Mouse (Mus musculus): Measurements from ENCODE around the gene Itih2. TPM values are rescaled to one million over a fixed set of nuclear protein-coding genes. Genes with fewer than 3 reads are reported as not detected.
A peak's percentile ranks its signal among the peaks of the same experiment; 100 is the strongest.

Gene Itih2
- polyA plus RNA-seq, 1 experiment from 2014 or later = 2.7 TPM

DNA sequence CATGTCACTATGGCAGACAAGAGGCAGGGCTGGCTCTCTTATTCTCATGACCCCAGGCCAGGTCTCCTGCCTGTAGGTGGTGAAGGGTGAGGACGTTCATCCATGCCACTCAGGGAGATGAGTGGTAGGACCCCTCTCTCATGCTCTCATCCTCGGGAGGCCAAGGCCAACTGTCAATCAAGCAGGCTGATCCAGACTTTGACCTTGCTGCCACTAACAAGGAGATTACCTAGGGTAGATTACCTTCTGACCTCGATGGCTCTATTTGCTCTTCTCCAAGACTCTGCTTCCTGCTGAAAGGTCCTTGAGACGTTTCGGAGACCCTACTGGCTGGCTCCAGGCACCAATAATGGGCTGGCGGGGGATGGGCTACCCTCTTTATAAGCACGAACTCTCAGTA lies 56.7 kb downstream of the Itih2 start:
- no peak overlapping the region for H3K27ac ChIP-seq (ENCODE audit: low read depth)
- ATAC-seq (ENCODE audit: insufficient read depth) (no peak), DNase-seq (no peak)
- TF ChIP-seq CTCF (IDR thresholded peaks at IDR 0.05; ENCODE audit: low read depth) = no peak
- H3K4me1 ChIP-seq (ENCODE audit: insufficient read depth) = peaks cover 13% of the 10 kb centered on the region
- H3K4me2 ChIP-seq = no peak overlapping the region
- H3K9ac ChIP-seq = no peak overlapping the region
- H3K9me3 ChIP-seq (ENCODE audit: low read depth, low read length) = no peaks in the 10 kb centered on the region
- H3K4me3 ChIP-seq (ENCODE audit: low read depth, low read length) = no peak overlapping the region
- no peaks in the 10 kb centered on the region for H3K27me3 ChIP-seq (ENCODE audit: insufficient read depth, low read length)
- peaks cover 20% of the 10 kb centered on the region; the same call in 1 of the 2 replicates for H3K36me3 ChIP-seq (ENCODE audit: insufficient read depth)
- WGBS = 60% methylated on average over 7 of the region's 7 CpGs

DNA sequence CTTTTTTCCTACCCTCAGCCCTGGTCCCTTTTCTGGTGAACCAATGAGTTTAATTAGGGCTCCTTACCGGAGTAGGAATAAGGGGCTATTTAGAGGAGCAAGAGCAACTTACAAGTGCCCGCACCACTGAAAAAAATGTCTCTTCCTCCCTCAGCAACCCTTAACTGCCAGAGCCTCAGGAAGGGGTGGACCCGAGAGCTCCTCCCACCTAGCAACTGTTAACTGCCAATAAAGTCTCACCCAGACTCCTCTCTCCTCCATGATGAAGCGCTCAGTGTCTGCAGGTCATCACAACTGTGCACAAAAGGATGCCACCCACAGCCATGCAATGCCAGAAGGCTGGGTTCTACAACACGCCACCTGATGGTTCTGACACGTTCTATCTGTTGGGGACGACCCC lies 59.4 kb downstream of the Itih2 start:
- H3K27me3 ChIP-seq (ENCODE audit: insufficient read depth, low read length) = no peaks in the 10 kb centered on the region
- no peak for TF ChIP-seq CTCF (IDR thresholded peaks at IDR 0.05; ENCODE audit: low read depth)
- H3K9me3 ChIP-seq (ENCODE audit: low read depth, low read length) = no peaks in the 10 kb centered on the region
- DNase-seq (no peak), ATAC-seq (ENCODE audit: insufficient read depth) (no peak)
- 87% methylated on average over 7 of the region's 7 CpGs for WGBS
- peaks cover 39% of the 10 kb centered on the region for H3K36me3 ChIP-seq (ENCODE audit: insufficient read depth)
- H3K9ac ChIP-seq = no peak overlapping the region
- no peak overlapping the region for H3K4me2 ChIP-seq
- H3K4me1 ChIP-seq (ENCODE audit: insufficient read depth) = no peaks in the 10 kb centered on the region
- H3K4me3 ChIP-seq (ENCODE audit: low read depth, low read length) = no peak overlapping the region
- H3K27ac ChIP-seq (ENCODE audit: low read depth) = no peak overlapping the region

DNA sequence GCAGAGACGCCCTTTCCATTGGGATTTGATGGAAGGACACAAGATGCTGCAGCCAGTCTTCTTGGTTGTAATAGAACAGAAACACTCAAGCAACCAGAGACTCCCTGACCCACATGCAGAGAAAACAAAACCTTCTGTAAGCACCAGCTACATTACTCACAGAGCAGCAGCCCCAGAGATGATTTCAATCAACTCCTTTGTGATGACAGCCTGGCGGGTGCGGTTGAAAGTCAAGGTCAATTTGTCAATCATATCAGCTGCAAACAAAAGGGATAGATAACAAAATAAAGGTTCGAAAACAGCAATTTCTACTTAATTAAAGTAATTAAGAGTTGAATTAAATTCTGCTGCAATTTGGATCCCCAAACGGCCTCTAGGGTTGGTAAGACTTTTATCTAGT lies 72.4 kb downstream of the Itih2 start:
- H3K27me3 ChIP-seq (ENCODE audit: insufficient read depth, low read length) = no peaks in the 10 kb centered on the region
- no peaks in the 10 kb centered on the region for H3K9me3 ChIP-seq (ENCODE audit: low read depth, low read length)
- H3K4me2 ChIP-seq = no peak overlapping the region
- no peak overlapping the region for H3K9ac ChIP-seq
- ATAC-seq (ENCODE audit: insufficient read depth) = no peak
- no peaks in the 10 kb centered on the region for H3K4me1 ChIP-seq (ENCODE audit: insufficient read depth)
- 82% methylated on average over 5 of the region's 5 CpGs for WGBS
- DNase-seq = no peak
- no peak overlapping the region for H3K27ac ChIP-seq (ENCODE audit: low read depth)
- no peak for TF ChIP-seq CTCF (IDR thresholded peaks at IDR 0.05; ENCODE audit: low read depth)
- peaks cover 87% of the 10 kb centered on the region for H3K36me3 ChIP-seq (ENCODE audit: insufficient read depth)
- no peak overlapping the region for H3K4me3 ChIP-seq (ENCODE audit: low read depth, low read length)

DNA sequence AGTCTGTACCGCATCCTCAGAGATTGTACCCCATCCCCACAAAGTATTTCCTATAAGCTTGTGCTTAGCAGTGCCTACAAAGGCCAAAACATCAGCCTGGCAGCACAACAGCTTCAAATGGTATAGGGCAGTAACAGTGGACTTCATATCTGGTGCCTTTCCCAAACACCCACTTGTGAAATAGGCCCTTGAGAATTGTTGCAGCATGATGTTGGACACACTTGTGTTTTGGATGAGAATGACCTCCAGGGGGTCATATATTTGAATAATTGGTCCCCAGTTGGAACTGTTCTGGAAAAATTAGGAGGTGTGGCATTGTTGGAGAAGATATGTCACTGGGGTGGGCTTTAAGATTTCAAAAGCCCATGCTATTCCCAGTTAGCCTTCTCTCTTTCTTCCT lies 79.2 kb downstream of the Itih2 start:
- no peak for ATAC-seq (ENCODE audit: insufficient read depth)
- Histone ChIP-seq H3K9ac (no peak overlapping the region), H3K4me3 (ENCODE audit: low read depth, low read length) (no peak overlapping the region), H3K27me3 (ENCODE audit: insufficient read depth, low read length) (no peaks in the 10 kb centered on the region), H3K36me3 (ENCODE audit: insufficient read depth) (peaks cover 31% of the 10 kb centered on the region), H3K9me3 (ENCODE audit: low read depth, low read length) (no peaks in the 10 kb centered on the region), H3K4me1 (ENCODE audit: insufficient read depth) (no peaks in the 10 kb centered on the region), H3K27ac (ENCODE audit: low read depth) (no peak overlapping the region), H3K4me2 (no peak overlapping the region)
- DNase-seq = no peak
- TF ChIP-seq CTCF (IDR thresholded peaks at IDR 0.05; ENCODE audit: low read depth) = no peak
- WGBS = 88% methylated on average over 1 of the region's 1 CpGs

DNA sequence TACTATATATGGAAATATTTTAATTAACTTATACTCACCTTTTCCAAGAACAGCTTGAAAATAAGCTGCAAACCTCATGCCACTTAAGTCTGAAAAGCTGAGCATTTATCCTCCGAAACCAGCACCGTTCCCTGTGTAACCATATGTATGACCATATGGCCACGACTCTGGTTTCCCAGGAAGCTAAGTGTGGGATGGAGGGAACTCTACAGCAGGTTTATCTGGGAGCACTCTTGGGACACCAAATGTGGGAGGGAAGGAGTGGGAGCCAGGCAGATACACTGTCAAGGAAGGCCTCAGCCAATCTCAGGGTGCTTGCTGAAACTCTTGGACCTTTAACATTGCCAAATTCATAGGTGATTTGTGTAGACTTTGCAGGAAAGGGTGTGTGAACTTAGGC lies 80.3 kb downstream of the Itih2 start:
- H3K4me2 ChIP-seq = no peak overlapping the region
- no peaks in the 10 kb centered on the region for H3K27me3 ChIP-seq (ENCODE audit: insufficient read depth, low read length)
- ATAC-seq (ENCODE audit: insufficient read depth) = no peak
- no peak overlapping the region for H3K9ac ChIP-seq
- peaks cover 22% of the 10 kb centered on the region for H3K36me3 ChIP-seq (ENCODE audit: insufficient read depth)
- TF ChIP-seq CTCF (IDR thresholded peaks at IDR 0.05; ENCODE audit: low read depth) = no peak
- no peaks in the 10 kb centered on the region for H3K4me1 ChIP-seq (ENCODE audit: insufficient read depth)
- no peak overlapping the region for H3K27ac ChIP-seq (ENCODE audit: low read depth)
- no peak overlapping the region for H3K4me3 ChIP-seq (ENCODE audit: low read depth, low read length)
- no peaks in the 10 kb centered on the region for H3K9me3 ChIP-seq (ENCODE audit: low read depth, low read length)
- DNase-seq = no peak
- 86% methylated on average over 3 of the region's 3 CpGs for WGBS

DNA sequence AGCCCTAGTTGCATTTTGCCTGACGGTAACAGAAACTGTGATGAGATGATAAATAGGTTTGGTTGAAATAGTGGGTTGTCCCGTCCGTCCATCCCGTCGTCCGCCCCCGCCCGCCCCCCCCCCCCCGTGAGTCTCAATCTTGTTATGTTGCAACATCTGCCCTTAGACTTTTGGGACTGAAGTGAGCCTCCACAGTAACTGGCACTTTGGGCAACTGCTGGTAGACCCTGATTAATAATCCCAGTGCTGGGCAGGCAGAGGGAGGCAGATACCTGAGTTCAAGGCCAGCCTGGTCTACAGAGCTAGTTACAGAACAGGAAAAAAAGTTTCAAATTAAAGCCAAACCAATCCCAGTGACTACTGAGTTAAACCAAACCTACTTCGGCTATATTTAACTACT lies 81.7 kb downstream of the Itih2 start:
- no peak for TF ChIP-seq CTCF (IDR thresholded peaks at IDR 0.05; ENCODE audit: low read depth)
- Histone ChIP-seq H3K4me1 (ENCODE audit: insufficient read depth) (no peaks in the 10 kb centered on the region), H3K9ac (0 out of 2 replicates have a peak overlapping the region, but pooled peaks have one; percentile 83), H3K4me3 (ENCODE audit: low read depth, low read length) (peak overlapping the region; percentile 99), H3K4me2 (peak overlapping the region; percentile 60), H3K36me3 (ENCODE audit: insufficient read depth) (peaks cover 8% of the 10 kb centered on the region), H3K27me3 (ENCODE audit: insufficient read depth, low read length) (no peaks in the 10 kb centered on the region), H3K27ac (ENCODE audit: low read depth) (no peak overlapping the region), H3K9me3 (ENCODE audit: low read depth, low read length) (no peaks in the 10 kb centered on the region)
- ATAC-seq (ENCODE audit: insufficient read depth) (no peak), DNase-seq (no peak)
- WGBS = 12% methylated on average over 10 of the region's 10 CpGs

DNA sequence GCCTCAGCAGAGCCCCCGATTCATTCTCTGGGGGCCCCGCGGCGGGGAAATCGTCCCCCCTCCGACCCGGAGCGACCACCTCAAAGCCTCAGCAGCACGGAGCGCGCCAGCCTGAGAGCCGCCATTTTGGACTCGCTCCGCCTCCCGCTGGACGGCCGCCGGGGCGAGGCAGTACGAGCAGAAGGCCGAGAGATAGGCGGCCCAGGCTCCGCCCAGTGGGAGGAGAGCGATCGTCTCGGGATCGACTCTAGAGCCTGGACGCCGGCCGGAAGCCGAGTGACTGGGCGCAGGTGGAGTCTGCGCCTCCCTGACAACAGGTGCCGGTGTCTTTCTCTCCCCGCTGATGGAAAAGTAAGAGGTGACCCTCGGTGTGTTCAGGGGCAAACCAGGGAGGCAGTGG lies 82.7 kb downstream of the Itih2 start, which contains the start of gene Taf3:
TSS of gene Taf3 (minus strand) at position 136 of the 400 bp plus-strand sequence.
- under 1% methylated on average over 36 of the region's 36 CpGs for WGBS
- Histone ChIP-seq H3K4me1 (ENCODE audit: insufficient read depth) (no peaks in the 10 kb centered on the region), H3K4me2 (peak within 1 kb of the TSS; percentile 69), H3K9me3 (ENCODE audit: low read depth, low read length) (no peaks in the 10 kb centered on the region), H3K27me3 (ENCODE audit: insufficient read depth, low read length) (no peaks in the 10 kb centered on the region), H3K9ac (peak within 1 kb of the TSS; percentile 83), H3K4me3 (ENCODE audit: low read depth, low read length) (peak within 1 kb of the TSS; percentile 99), H3K27ac (ENCODE audit: low read depth) (0 out of 2 replicates have a peak within 1 kb of the TSS, but pooled peaks have one; percentile 24), H3K36me3 (ENCODE audit: insufficient read depth) (no peaks in the 10 kb centered on the region)
- ATAC-seq (ENCODE audit: insufficient read depth) (peak; percentile 95), DNase-seq (peak; percentile 97)
- TF ChIP-seq CTCF (IDR thresholded peaks at IDR 0.05; ENCODE audit: low read depth) = no peak
